Mouse (Mus musculus) midbrain, embryonic 14.5 days (tissue): ENCODE measurements around the gene Ypel2. TPM values are rescaled to one million over a fixed set of nuclear protein-coding genes. Genes with fewer than 3 reads are reported as not detected.

Experiments used
- ATAC-seq: fragments of 200-750 bp; cut with Nextera tagmentation; 2 replicates; pipeline ENCODE4 v1.8.0; 2017; ENCODE audit warnings: moderate number of reproducible peaks, moderate library complexity; ENCODE audit not compliant: low FRiP score, low TSS enrichment
- DNase-seq: peaks from one replicate; pipeline ENCODE4 v3.0.0-alpha.2; 2015
- H3K27ac ChIP-seq: fragments of 300-500 bp; sonication (generic); replicated peaks from 2 replicates; pipeline ENCODE4 v1.5.1; 2014; ENCODE audit warnings: mild to moderate bottlenecking, low read depth, low read length, moderate library complexity
- H3K27me3 ChIP-seq: fragments of 300-500 bp; sonication (generic); 2 replicates; pipeline ENCODE4 v1.6.1; 2014; ENCODE audit warnings: low read length, control low read depth, mixed read lengths; ENCODE audit not compliant: control insufficient read depth, insufficient read depth
- H3K36me3 ChIP-seq: fragments of 300-500 bp; sonication (generic); 2 replicates; pipeline ENCODE4 v1.6.1; 2014; ENCODE audit warnings: low read length, control low read depth; ENCODE audit not compliant: control insufficient read depth, insufficient read depth
- H3K4me1 ChIP-seq: fragments of 300-500 bp; sonication (generic); 2 replicates; pipeline ENCODE4 v1.6.1; 2014; ENCODE audit warnings: mild to moderate bottlenecking, antibody characterized with exemption, low read length, control low read depth; ENCODE audit not compliant: control insufficient read depth, insufficient read depth
- H3K4me2 ChIP-seq: fragments of 300-500 bp; sonication (generic); 2 replicates; pipeline ENCODE4 v1.6.1; 2014; ENCODE audit warnings: mild to moderate bottlenecking, low read length, moderate library complexity
- H3K4me3 ChIP-seq: fragments of 300-500 bp; sonication (generic); replicated peaks from 2 replicates; pipeline ENCODE4 v1.5.1; 2014; ENCODE audit warnings: low read depth, low read length
- H3K9ac ChIP-seq: fragments of 300-500 bp; sonication (generic); replicated peaks from 2 replicates; pipeline ENCODE4 v1.6.1; 2014; ENCODE audit warnings: mild to moderate bottlenecking, low read length, moderate library complexity
- H3K9me3 ChIP-seq: fragments of 300-500 bp; sonication (generic); 2 replicates; pipeline ENCODE4 v1.6.1; 2016; ENCODE audit warnings: low read length, control low read depth, mixed read lengths; ENCODE audit not compliant: control insufficient read depth
- WGBS: fragments of 180-500 bp; shearing (Covaris S2); extraction: QIAGEN DNeasy Blood & Tissue Kit; methylation state at CpG from one replicate; pipeline ENCODE4 v1.1.7; 2014; 5-methylcytosine and 5-hydroxymethylcytosine counted together
- polyA plus RNA-seq: library from polyadenylated mRNA; unstranded; fragments of >200 nt; fragmentation: Nextera tagmentation; extraction: Ambion mirVana; gene quantifications from 2 replicates; pipeline ENCODE4 v1.2.1, GENCODE M21; 2014

The Ypel2 gene
- polyA plus RNA-seq, 1 experiment from 2014 or later = 6.2 TPM

GRCm38 (mm10) chr11:86938551-86938950 lies 55.0 kb downstream of the Ypel2 start:
- Histone ChIP-seq H3K27me3 (no peaks in the 10 kb centered on the region), H3K36me3 (peaks cover 4% of the 10 kb centered on the region; the same call in 1 of the 2 replicates), H3K9ac (no peak overlapping the region)

GRCm38 (mm10) chr11:86938108-86938507 lies 55.4 kb downstream of the Ypel2 start:
- H3K9me3 ChIP-seq = no peaks in the 10 kb centered on the region
- no peaks in the 10 kb centered on the region for H3K4me1 ChIP-seq
- 90% methylated on average over 4 of the region's 4 CpGs for WGBS
- no peak overlapping the region for H3K9ac ChIP-seq
- no peaks in the 10 kb centered on the region for H3K27me3 ChIP-seq
- H3K27ac ChIP-seq = no peak overlapping the region
- DNase-seq (no peak), ATAC-seq (no peak)
- peaks cover 4% of the 10 kb centered on the region; the same call in 1 of the 2 replicates for H3K36me3 ChIP-seq
- H3K4me3 ChIP-seq = no peak overlapping the region
- no peak overlapping the region for H3K4me2 ChIP-seq

More at GRCm38 (mm10) chr11:86938551-86938950, 55.0 kb downstream of the Ypel2 start:
- H3K4me2 ChIP-seq = no peak overlapping the region
- H3K27ac ChIP-seq = no peak overlapping the region
- DNase-seq (no peak), ATAC-seq (no peak)
- no peaks in the 10 kb centered on the region for H3K4me1 ChIP-seq
- WGBS = 79% methylated on average over 3 of the region's 3 CpGs
- H3K9me3 ChIP-seq = no peaks in the 10 kb centered on the region
- H3K4me3 ChIP-seq = no peak overlapping the region

GRCm38 (mm10) chr11:86936938-86937337 lies 56.6 kb downstream of the Ypel2 start:
- peaks cover 4% of the 10 kb centered on the region; the same call in 1 of the 2 replicates for H3K36me3 ChIP-seq
- WGBS = 41% methylated on average over 9 of the region's 9 CpGs
- no peak overlapping the region for H3K27ac ChIP-seq
- no peak for ATAC-seq
- H3K9me3 ChIP-seq = no peaks in the 10 kb centered on the region
- H3K27me3 ChIP-seq = no peaks in the 10 kb centered on the region
- DNase-seq = peak; percentile 31
- H3K9ac ChIP-seq = no peak overlapping the region
- no peak overlapping the region for H3K4me2 ChIP-seq
- H3K4me3 ChIP-seq = no peak overlapping the region
- no peaks in the 10 kb centered on the region for H3K4me1 ChIP-seq

GRCm38 (mm10) chr11:86934895-86935294 lies 58.6 kb downstream of the Ypel2 start:
- Histone ChIP-seq H3K36me3 (no peaks in the 10 kb centered on the region), H3K4me3 (no peak overlapping the region), H3K4me2 (no peak overlapping the region), H3K27ac (no peak overlapping the region), H3K9me3 (no peaks in the 10 kb centered on the region), H3K27me3 (no peaks in the 10 kb centered on the region), H3K4me1 (peaks cover 7% of the 10 kb centered on the region; the same call in 1 of the 2 replicates), H3K9ac (no peak overlapping the region)
- WGBS = 82% methylated on average over 2 of the region's 2 CpGs
- DNase-seq (no peak), ATAC-seq (no peak)

GRCm38 (mm10) chr11:86932201-86932600 lies 61.3 kb downstream of the Ypel2 start:
- Histone ChIP-seq H3K36me3 (no peaks in the 10 kb centered on the region), H3K4me1 (peaks cover 7% of the 10 kb centered on the region; the same call in 1 of the 2 replicates), H3K27ac (no peak overlapping the region), H3K4me3 (no peak overlapping the region), H3K9ac (no peak overlapping the region), H3K27me3 (no peaks in the 10 kb centered on the region), H3K4me2 (no peak overlapping the region), H3K9me3 (no peaks in the 10 kb centered on the region)
- WGBS = 95% methylated on average over 2 of the region's 2 CpGs
- ATAC-seq (no peak), DNase-seq (no peak)

GRCm38 (mm10) chr11:86930636-86931180 lies 62.8 kb downstream of the Ypel2 start:
- Histone ChIP-seq H3K4me2 (no peak overlapping the region), H3K36me3 (no peaks in the 10 kb centered on the region), H3K27ac (peak overlapping the region; percentile 14; the same call in 1 of the 2 replicates), H3K27me3 (no peaks in the 10 kb centered on the region), H3K9ac (no peak overlapping the region), H3K4me1 (peaks cover 7% of the 10 kb centered on the region; the same call in 1 of the 2 replicates), H3K9me3 (no peaks in the 10 kb centered on the region), H3K4me3 (no peak overlapping the region)
- peak; percentile 79 for DNase-seq
- no peak for ATAC-seq
- WGBS = 56% methylated on average over 10 of the region's 10 CpGs

- ATAC-seq = no peak
- H3K4me2 ChIP-seq = no peak overlapping the region
- no peak for DNase-seq
- H3K4me3 ChIP-seq = no peak overlapping the region
- no peak overlapping the region for H3K9ac ChIP-seq
- no peak overlapping the region for H3K27ac ChIP-seq
- peaks cover 7% of the 10 kb centered on the region; the same call in 1 of the 2 replicates for H3K4me1 ChIP-seq
- no peaks in the 10 kb centered on the region for H3K36me3 ChIP-seq
- no peaks in the 10 kb centered on the region for H3K27me3 ChIP-seq
- no peaks in the 10 kb centered on the region for H3K9me3 ChIP-seq
These were observed 63.5 kb downstream of the Ypel2 start for GRCm38 (mm10) chr11:86929985-86930384.

GRCm38 (mm10) chr11:86929531-86929930 lies 64.0 kb downstream of the Ypel2 start:
- peaks cover 7% of the 10 kb centered on the region; the same call in 1 of the 2 replicates for H3K4me1 ChIP-seq
- 87% methylated on average over 4 of the region's 4 CpGs for WGBS
- no peak overlapping the region for H3K4me2 ChIP-seq
- H3K9ac ChIP-seq = no peak overlapping the region
- no peaks in the 10 kb centered on the region for H3K9me3 ChIP-seq
- DNase-seq (no peak), ATAC-seq (no peak)
- H3K36me3 ChIP-seq = no peaks in the 10 kb centered on the region
- no peak overlapping the region for H3K27ac ChIP-seq
- no peak overlapping the region for H3K4me3 ChIP-seq
- H3K27me3 ChIP-seq = no peaks in the 10 kb centered on the region

GRCm38 (mm10) chr11:86925085-86925638 lies 68.3 kb downstream of the Ypel2 start:
- 88% methylated on average over 9 of the region's 9 CpGs for WGBS
- H3K9ac ChIP-seq = no peak overlapping the region
- H3K36me3 ChIP-seq = no peaks in the 10 kb centered on the region
- no peak for DNase-seq
- no peak for ATAC-seq
- no peaks in the 10 kb centered on the region for H3K9me3 ChIP-seq
- no peaks in the 10 kb centered on the region for H3K27me3 ChIP-seq
- H3K27ac ChIP-seq = no peak overlapping the region
- H3K4me1 ChIP-seq = peaks cover under 1% of the 10 kb centered on the region; the same call in 1 of the 2 replicates
- no peak overlapping the region for H3K4me3 ChIP-seq
- no peak overlapping the region for H3K4me2 ChIP-seq
